In the genomic region with DNA sequence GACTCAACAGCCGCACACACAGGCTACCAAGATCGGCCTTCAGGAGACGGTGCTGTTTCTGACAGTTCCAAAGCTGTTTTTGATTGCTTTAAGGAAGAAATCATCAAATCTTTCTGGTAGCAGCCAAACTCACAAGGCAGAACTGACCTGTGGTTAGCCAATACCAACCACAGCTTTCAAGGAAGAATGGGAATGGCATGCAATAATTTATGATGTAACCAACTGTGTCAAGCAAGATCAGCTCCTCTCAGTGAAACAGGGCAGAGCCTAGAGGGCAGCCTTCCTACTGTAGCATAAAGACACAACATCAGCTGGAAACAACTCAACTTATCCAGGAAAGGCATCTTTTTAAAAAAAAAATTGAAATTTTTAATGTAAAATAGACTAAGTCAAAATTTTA, we compare ENCODE assay signal across 16 mouse cellular contexts.
DNase-seq lines count a peak whose midpoint lies in the region.
"Had no signal": no experiment of that assay in that cellular context is flagged by ENCODE, and none has a peak within 500 bp of the region (broad histone marks: within the 10 kb centered on the region; RNA-seq: fewer than 3 reads in every experiment).

No protein-coding gene starts in this region.

- peak; percentile 25 for DNase-seq in 3T3-L1 (ENCODE audit: low read depth, low spot score)
- peak; percentile 81 for DNase-seq in Muller cell, postnatal 12 days (ENCODE audit: inconsistent ontology term)
- peak; percentile 40 for DNase-seq in fibroblast of lung, adult 2 months (ENCODE audit: low read depth)
- no peak for DNase-seq in heart, postnatal 4 days
- DNase-seq in lung, postnatal 10 days, result no peak
- DNase-seq in gastrocnemius, postnatal 25 days, result no peak
- DNase-seq: adrenal gland, adult 8-10 months; adrenal gland, postnatal 14 days; adrenal gland, postnatal 36 days; cerebellum, adult 11-12 months; cerebellum, adult 2 months; cerebellum, adult 9-10 months; cerebellum, postnatal 14 days; cerebellum, postnatal 36 days; embryo, embryonic 11 days; forebrain, postnatal 0 days had no signal

Comparison
In these comparisons a context has a peak if more than half of its experiments do, and no peak if none do; other contexts are left out.
1. DNase-seq: peak in 3T3-L1 (single experiment), Muller cell, postnatal 12 days (single experiment) and fibroblast of lung, adult 2 months (single experiment); none in heart, postnatal 4 days (single experiment), lung, postnatal 10 days (single experiment) and gastrocnemius, postnatal 25 days (single experiment).